Mouse (Mus musculus): ENCODE measurements around the gene Samd10.

Gene Samd10

GRCm38 (mm10) chr2:181592231-181593041 lies 6.6 kb downstream of the Samd10 start, which contains the start of gene Zfp512b:
Gene Zfp512b, minus strand, starts transcription at chr2:181592803.
- DNase-seq, result peak; percentile 74

GRCm38 (mm10) chr2:181591528-181592085 lies 7.4 kb downstream of the Samd10 start, which contains the start of gene Prpf6:
Gene Prpf6, plus strand, starts transcription at chr2:181591868.
- DNase-seq, result peak; percentile 45

GRCm38 (mm10) chr2:181590471-181590870 lies 8.5 kb downstream of the Samd10 start:
- DNase-seq, result no peak

GRCm38 (mm10) chr2:181589732-181590105 lies 9.3 kb downstream of the Samd10 start:
- DNase-seq, result no peak

- DNase-seq, result no peak
Observed at GRCm38 (mm10) chr2:181589011-181589731, 9.8 kb downstream of the Samd10 start.

- no peak for DNase-seq
Observed at GRCm38 (mm10) chr2:181588229-181588780, 10.7 kb downstream of the Samd10 start.

- DNase-seq, result no peak
Observed at GRCm38 (mm10) chr2:181587796-181588195, 11.2 kb downstream of the Samd10 start.

- no peak for DNase-seq
Observed at GRCm38 (mm10) chr2:181586124-181586523, 12.9 kb downstream of the Samd10 start.

- no peak for DNase-seq
Observed at GRCm38 (mm10) chr2:181585506-181585905, 13.5 kb downstream of the Samd10 start.

GRCm38 (mm10) chr2:181584411-181584942 lies 14.5 kb downstream of the Samd10 start, which contains the start of gene Uckl1:
Gene Uckl1, minus strand, starts transcription at chr2:181584892.
- DNase-seq, result no peak

- DNase-seq, result no peak
Observed at GRCm38 (mm10) chr2:181583460-181584257, 15.4 kb downstream of the Samd10 start.

- DNase-seq, result no peak
Observed at GRCm38 (mm10) chr2:181582939-181583338, 16.1 kb downstream of the Samd10 start.

- no peak for DNase-seq
Observed at GRCm38 (mm10) chr2:181582358-181582757, 16.7 kb downstream of the Samd10 start.

GRCm38 (mm10) chr2:181581402-181582120 lies 17.5 kb downstream of the Samd10 start:
- peak; percentile 88 for DNase-seq

- peak; percentile 88 for DNase-seq
Observed at GRCm38 (mm10) chr2:181581016-181581401, 18.0 kb downstream of the Samd10 start.

GRCm38 (mm10) chr2:181580131-181580772 lies 18.8 kb downstream of the Samd10 start:
- no peak for DNase-seq

GRCm38 (mm10) chr2:181579681-181580080 lies 19.3 kb downstream of the Samd10 start:
- DNase-seq, result no peak

- DNase-seq, result no peak
Observed at GRCm38 (mm10) chr2:181578790-181579618, 20.0 kb downstream of the Samd10 start.

GRCm38 (mm10) chr2:181577981-181578581 lies 20.9 kb downstream of the Samd10 start:
- peak; percentile 64 for DNase-seq
